Comparison of ENCODE assay signal across 8 mouse cellular contexts in genomic region chr2:178513636-178514071, GRCm38 (mm10).
A peak's percentile ranks its signal among the peaks of the same experiment; 100 is the strongest.
DNase-seq lines count a peak whose midpoint lies in the region; ATAC-seq and TF ChIP-seq lines count a peak whose summit lies in the region.

No protein-coding gene starts in this region.

- peak; percentile 15 for DNase-seq in kidney, postnatal 10 days
- no peak for DNase-seq in kidney, postnatal 14 days
- DNase-seq in cerebellum, adult 2 months: peak; percentile 46 to 57
- DNase-seq in forebrain, postnatal 0 days: peak; percentile 80
- no peak for DNase-seq in T-cell, adult 2 months (ENCODE audit: low spot score)
- DNase-seq in retina, postnatal 1 day: no peak
- DNase-seq in lung, postnatal 25 days (ENCODE audit: low spot score): no peak

- WGBS in cerebellum, adult 2 months: 2% methylated on average over 16 of the region's 16 CpGs
- 39% methylated on average over 16 of the region's 16 CpGs for WGBS in forebrain, postnatal 0 days
- WGBS in limb, embryonic 12.5 days: 23% methylated on average over 16 of the region's 16 CpGs

- H3K27me3 ChIP-seq in cerebellum, adult 2 months (ENCODE audit: control insufficient read depth, insufficient read depth, low read length): no peaks in the 10 kb centered on the region
- H3K27me3 ChIP-seq in forebrain, postnatal 0 days (ENCODE audit: insufficient read depth, low read length): no peaks in the 10 kb centered on the region
- H3K27me3 ChIP-seq in limb, embryonic 12.5 days: peaks cover 7% of the 10 kb centered on the region; the same call in 1 of the 2 replicates

- peaks cover 11% of the 10 kb centered on the region for H3K4me1 ChIP-seq in cerebellum, adult 2 months (ENCODE audit: control insufficient read depth, insufficient read depth, low read length)
- 0 out of 2 replicates have a peak, but pooled peaks cover 3% of the 10 kb centered on the region for H3K4me1 ChIP-seq in forebrain, postnatal 0 days (ENCODE audit: insufficient read depth)
- peaks cover 36% of the 10 kb centered on the region for H3K4me1 ChIP-seq in limb, embryonic 12.5 days (replicated peaks)

- no peak overlapping the region for H3K9ac ChIP-seq in forebrain, postnatal 0 days
- H3K9ac ChIP-seq in limb, embryonic 12.5 days (replicated peaks): 0 out of 2 replicates have a peak overlapping the region, but pooled peaks have one; percentile 6

- H3K27ac ChIP-seq in cerebellum, adult 2 months (ENCODE audit: insufficient read depth, low read length): no peak overlapping the region
- peak overlapping the region; percentile 23; the same call in 1 of the 2 replicates for H3K27ac ChIP-seq in forebrain, postnatal 0 days (ENCODE audit: low read depth, low read length)
- H3K27ac ChIP-seq in limb, embryonic 12.5 days: peak overlapping the region; percentile 76; the same call in 1 of the 2 replicates

- H3K36me3 ChIP-seq in forebrain, postnatal 0 days (ENCODE audit: insufficient read depth): no peaks in the 10 kb centered on the region
- no peaks in the 10 kb centered on the region for H3K36me3 ChIP-seq in limb, embryonic 12.5 days

- ATAC-seq in forebrain, postnatal 0 days: peak; percentile 91
- ATAC-seq in limb, embryonic 12.5 days (ENCODE audit: insufficient number of reproducible peaks, insufficient read depth, low FRiP score, low TSS enrichment, low read depth): peak; percentile 72

- H3K9me3 ChIP-seq in forebrain, postnatal 0 days (ENCODE audit: low read length): no peaks in the 10 kb centered on the region
- H3K9me3 ChIP-seq in limb, embryonic 12.5 days: no peaks in the 10 kb centered on the region

- TF ChIP-seq POLR2A in cerebellum, adult 2 months (IDR thresholded peaks at IDR 0.05; ENCODE audit: borderline replicate concordance, insufficient read depth, low read length): no peak

- no peak overlapping the region for H3K4me3 ChIP-seq in cerebellum, adult 2 months (replicated peaks; ENCODE audit: insufficient read depth, low read depth, low read length)
- H3K4me3 ChIP-seq in forebrain, postnatal 0 days (ENCODE audit: low read depth, low read length): no peak overlapping the region
- H3K4me3 ChIP-seq in limb, embryonic 12.5 days (replicated peaks): no peak overlapping the region

- no peak overlapping the region for H3K4me2 ChIP-seq in forebrain, postnatal 0 days (ENCODE audit: low read depth)
- peak overlapping the region; percentile 41 for H3K4me2 ChIP-seq in limb, embryonic 12.5 days

- TF ChIP-seq CTCF in cerebellum, adult 2 months (IDR thresholded peaks at IDR 0.05; ENCODE audit: borderline replicate concordance, insufficient read depth, low read depth, low read length): no peak
- peak; percentile 19; the same call in 1 of the 2 replicates for TF ChIP-seq CTCF in forebrain, postnatal 0 days (IDR thresholded peaks at IDR 0.05; ENCODE audit: low read depth)

Comparison
In these comparisons a context has a peak if more than half of its experiments do, and no peak if none do; other contexts are left out.
1. DNase-seq: peak in kidney, postnatal 10 days (single experiment), cerebellum, adult 2 months (2 of 2) and forebrain, postnatal 0 days (single experiment); none in kidney, postnatal 14 days (single experiment), T-cell, adult 2 months (single experiment), retina, postnatal 1 day (single experiment) and lung, postnatal 25 days (single experiment).